Mouse (Mus musculus) forebrain, postnatal 0 days (tissue): ENCODE measurements around the gene Disp2. TPM values are rescaled to one million over a fixed set of nuclear protein-coding genes. Genes with fewer than 3 reads are reported as not detected.

Source experiments
- ATAC-seq: fragments of 200-750 bp; cut with Nextera tagmentation; 2 replicates; pipeline ENCODE4 v1.8.0; 2017; ENCODE audit warnings: mild to moderate bottlenecking, moderate library complexity
- DNase-seq: peaks from one replicate; pipeline ENCODE4 v3.0.0-alpha.2; 2015
- H3K27ac ChIP-seq: fragments of 300-500 bp; sonication (generic); 2 replicates; pipeline ENCODE4 v1.5.1; 2014; ENCODE audit warnings: low read depth, mild to moderate bottlenecking, antibody characterized with exemption, low read length, moderate library complexity, mixed read lengths
- H3K27me3 ChIP-seq: fragments of 300-500 bp; sonication (generic); 2 replicates; pipeline ENCODE4 v1.6.1; 2014; ENCODE audit warnings: mild to moderate bottlenecking, low read length, mixed read lengths; ENCODE audit not compliant: insufficient read depth
- H3K36me3 ChIP-seq: fragments of 300-500 bp; sonication (generic); 2 replicates; pipeline ENCODE4 v1.6.1; 2014; ENCODE audit warnings: mild to moderate bottlenecking, moderate library complexity; ENCODE audit not compliant: insufficient read depth
- H3K4me1 ChIP-seq: fragments of 300-500 bp; sonication (generic); 2 replicates; pipeline ENCODE4 v1.6.1; 2014; ENCODE audit warnings: antibody characterized with exemption; ENCODE audit not compliant: insufficient read depth
- H3K4me2 ChIP-seq: fragments of 300-500 bp; sonication (generic); 2 replicates; pipeline ENCODE4 v1.6.1; 2014; ENCODE audit warnings: low read depth, mild to moderate bottlenecking, moderate library complexity
- H3K4me3 ChIP-seq: fragments of 300-500 bp; sonication (generic); 2 replicates; pipeline ENCODE4 v1.5.1; 2014; ENCODE audit warnings: low read depth, low read length, mixed read lengths
- H3K9ac ChIP-seq: fragments of 300-500 bp; sonication (generic); 2 replicates; pipeline ENCODE4 v1.6.1; 2014; ENCODE audit warnings: mild to moderate bottlenecking
- H3K9me3 ChIP-seq: fragments of 300-500 bp; sonication (generic); 2 replicates; pipeline ENCODE4 v1.6.1; 2016; ENCODE audit warnings: low read length
- CTCF ChIP-seq: sonication (generic); IDR thresholded peaks from 2 replicates; pipeline ENCODE4 v1.5.1; 2016; ENCODE audit warnings: antibody characterized with exemption, control low read depth, low read depth
- WGBS: fragments of 180-500 bp; shearing (Covaris S2); extraction: QIAGEN DNeasy Blood & Tissue Kit; methylation state at CpG from one replicate; pipeline ENCODE4 v1.1.7; 2014; 5-methylcytosine and 5-hydroxymethylcytosine counted together
- polyA plus RNA-seq: library from polyadenylated mRNA; unstranded; fragments of >200 nt; fragmentation: Nextera tagmentation; extraction: Ambion mirVana; gene quantifications from 2 replicates; pipeline ENCODE4 v1.2.1, GENCODE M21; 2015
- total RNA-seq: library from RNA; depleted of rRNA; stranded (reverse); fragments of >200 nt; gene quantifications from 2 replicates; pipeline ENCODE4 v1.2.3, GENCODE M21; 2014

The Disp2 gene
- total and polyA plus RNA-seq, 2 experiments from 2014 or later = 40.4 to 91.3 TPM

DNA sequence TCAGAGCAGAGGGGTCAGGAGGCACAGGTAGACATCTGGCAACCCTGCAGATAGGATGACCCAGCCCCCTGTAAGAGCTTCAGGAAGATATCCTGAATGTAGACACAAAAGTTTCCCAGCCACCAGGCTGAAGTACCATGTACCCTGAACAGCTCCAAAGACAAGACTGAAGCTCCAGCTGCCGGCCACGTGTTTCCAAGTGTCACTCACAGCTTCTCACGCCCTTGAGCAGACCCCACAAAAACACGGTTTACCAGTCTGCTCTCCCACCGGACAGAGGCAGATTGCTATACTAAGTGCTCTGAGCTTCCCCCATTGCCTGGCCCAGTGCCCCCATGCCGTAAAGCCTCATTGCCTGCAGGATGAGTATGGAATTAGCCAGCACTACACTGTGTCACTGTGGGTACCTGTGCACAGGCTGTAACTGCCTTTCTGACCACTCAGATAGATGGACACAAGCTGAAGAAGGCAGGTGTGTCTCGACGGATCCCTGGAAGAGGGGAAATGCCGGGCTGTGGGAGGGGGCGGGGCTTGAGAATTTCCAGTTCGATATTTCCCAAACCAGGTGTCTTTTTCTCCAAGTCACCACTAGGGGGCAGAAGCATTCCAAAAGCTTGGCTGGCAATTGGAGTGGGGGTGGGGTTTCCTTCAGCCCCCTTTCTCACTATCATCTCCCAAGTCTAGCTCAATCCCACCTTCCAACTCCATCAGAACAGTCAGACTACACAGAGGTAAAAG lies 15.3 kb upstream of the Disp2 start:
- whole genome bisulfite sequencing = 20% methylated on average over 11 of the region's 11 CpGs
- peak; percentile 68 for TF ChIP-seq CTCF
- no peak overlapping the region for H3K27ac ChIP-seq
- H3K9ac ChIP-seq = no peak overlapping the region
- no peaks in the 10 kb centered on the region for H3K27me3 ChIP-seq
- H3K36me3 ChIP-seq = no peaks in the 10 kb centered on the region
- H3K9me3 ChIP-seq = no peaks in the 10 kb centered on the region
- ATAC-seq = no peak
- H3K4me2 ChIP-seq = no peak overlapping the region; the same call in 1 of the 2 replicates
- peaks cover 22% of the 10 kb centered on the region for H3K4me1 ChIP-seq
- DNase-seq = peak; percentile 74
- no peak overlapping the region for H3K4me3 ChIP-seq

- Histone ChIP-seq H3K9me3 (no peaks in the 10 kb centered on the region), H3K4me3 (no peak overlapping the region), H3K36me3 (no peaks in the 10 kb centered on the region), H3K27ac (no peak overlapping the region), H3K4me1 (peaks cover 22% of the 10 kb centered on the region), H3K9ac (no peak overlapping the region), H3K27me3 (no peaks in the 10 kb centered on the region), H3K4me2 (no peak overlapping the region)
- 85% methylated on average over 5 of the region's 5 CpGs for WGBS
- ATAC-seq = no peak
- no peak for DNase-seq
- TF ChIP-seq CTCF = no peak
Measured at GRCm38 (mm10) chr2:118764875-118765274, 14.6 kb upstream of the Disp2 start.

DNA sequence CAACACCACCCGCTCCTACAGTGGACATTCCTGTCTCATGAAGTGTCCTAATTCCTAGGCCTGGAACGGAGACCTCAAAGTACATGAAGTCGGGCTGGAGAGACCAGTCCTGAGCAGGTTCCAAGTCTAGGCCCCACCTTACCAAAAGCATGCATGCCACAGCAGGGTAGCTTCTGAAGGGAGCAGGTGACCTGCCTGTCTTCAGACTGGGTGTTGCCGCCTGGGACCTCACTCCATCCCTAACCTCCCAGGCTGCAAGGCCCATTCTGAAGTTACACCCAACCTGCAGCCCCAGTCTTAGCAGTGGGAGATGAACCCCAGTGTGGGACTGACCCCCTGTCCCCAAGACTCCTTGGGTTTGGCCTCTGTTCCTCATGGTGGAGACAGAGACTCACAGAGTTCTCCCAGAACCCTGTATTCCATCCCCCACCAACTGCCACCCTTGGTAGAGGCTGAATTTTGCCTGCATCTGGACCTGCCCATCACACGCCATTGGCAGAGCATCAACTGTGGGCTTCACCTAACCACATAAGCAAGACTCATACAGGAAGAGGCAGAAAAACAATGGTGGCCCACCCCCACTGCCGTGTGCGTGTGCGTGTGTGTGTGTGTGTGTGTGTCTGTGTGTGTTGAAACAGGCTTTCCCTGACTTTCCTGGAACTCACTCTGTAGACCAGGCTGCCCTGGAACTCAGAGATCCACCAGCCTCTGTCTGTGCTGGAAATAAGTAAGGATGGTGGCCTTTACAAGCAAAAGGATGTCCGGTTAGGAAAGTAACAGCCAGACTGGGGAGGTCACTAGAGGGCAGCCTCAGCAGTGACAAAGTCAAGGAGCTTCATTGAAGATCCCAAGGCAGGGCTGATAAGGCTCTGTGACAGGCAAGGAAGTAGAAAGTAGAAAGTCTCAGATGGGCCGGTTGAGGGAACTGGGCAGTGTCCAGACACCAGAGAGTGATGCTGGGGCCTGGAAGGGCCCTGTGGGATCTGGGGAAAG lies 13.2 kb upstream of the Disp2 start:
- Histone ChIP-seq H3K9me3 (no peaks in the 10 kb centered on the region), H3K27me3 (no peaks in the 10 kb centered on the region), H3K4me3 (no peak overlapping the region), H3K4me1 (peaks cover 16% of the 10 kb centered on the region), H3K4me2 (no peak overlapping the region), H3K9ac (no peak overlapping the region), H3K36me3 (no peaks in the 10 kb centered on the region), H3K27ac (no peak overlapping the region)
- DNase-seq (no peak), ATAC-seq (no peak)
- 78% methylated on average over 10 of the region's 10 CpGs for WGBS
- TF ChIP-seq CTCF = no peak

- no peaks in the 10 kb centered on the region for H3K9me3 ChIP-seq
- H3K4me3 ChIP-seq = no peak within 1 kb of the TSS
- no peaks in the 10 kb centered on the region for H3K4me1 ChIP-seq
- no peak within 1 kb of the TSS for H3K9ac ChIP-seq
- H3K27me3 ChIP-seq = no peaks in the 10 kb centered on the region
- H3K27ac ChIP-seq = no peak within 1 kb of the TSS
- H3K4me2 ChIP-seq = no peak within 1 kb of the TSS
- ATAC-seq (no peak), DNase-seq (no peak)
- whole genome bisulfite sequencing = 80% methylated on average over 6 of the region's 6 CpGs
- no peaks in the 10 kb centered on the region for H3K36me3 ChIP-seq
- no peak for TF ChIP-seq CTCF
Measured at GRCm38 (mm10) chr2:118772158-118772874, 7.2 kb upstream of the Disp2 start, which contains the start of gene Phgr1. Gene Phgr1, plus strand, starts transcription at chr2:118772769.

GRCm38 (mm10) chr2:118774536-118774935 lies 5.0 kb upstream of the Disp2 start:
- H3K4me3 ChIP-seq = no peak overlapping the region
- no peaks in the 10 kb centered on the region for H3K27me3 ChIP-seq
- H3K27ac ChIP-seq = no peak overlapping the region
- ATAC-seq (no peak), DNase-seq (no peak)
- H3K9ac ChIP-seq = no peak overlapping the region
- no peak for TF ChIP-seq CTCF
- H3K4me2 ChIP-seq = no peak overlapping the region
- H3K9me3 ChIP-seq = no peaks in the 10 kb centered on the region
- 89% methylated on average over 2 of the region's 2 CpGs for WGBS
- H3K4me1 ChIP-seq = no peaks in the 10 kb centered on the region
- H3K36me3 ChIP-seq = no peaks in the 10 kb centered on the region

DNA sequence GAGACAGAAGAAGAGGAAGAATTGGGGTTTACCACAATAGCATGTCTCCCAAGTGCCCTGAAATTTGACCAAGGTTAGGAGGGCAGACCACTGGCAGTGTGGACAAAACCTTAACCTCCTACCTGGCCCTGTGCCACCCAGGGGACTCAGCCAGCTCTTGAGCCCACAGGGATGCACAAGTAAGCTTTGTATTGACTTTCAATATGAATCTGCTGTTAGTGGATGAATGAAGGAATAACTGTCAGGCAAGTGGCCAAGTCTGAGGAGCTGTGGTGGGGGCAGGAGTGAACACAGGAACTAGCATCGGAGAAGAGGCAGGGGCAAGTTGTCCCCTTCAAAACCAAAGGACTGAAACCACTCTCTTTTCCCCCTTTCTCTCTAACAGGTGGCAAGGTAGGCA lies 4.1 kb upstream of the Disp2 start:
- DNase-seq (peak; percentile 44), ATAC-seq (no peak)
- Histone ChIP-seq H3K9ac (no peak overlapping the region), H3K36me3 (no peaks in the 10 kb centered on the region), H3K27ac (no peak overlapping the region), H3K4me1 (no peaks in the 10 kb centered on the region; the same call in 1 of the 2 replicates), H3K27me3 (no peaks in the 10 kb centered on the region), H3K4me2 (no peak overlapping the region), H3K4me3 (no peak overlapping the region), H3K9me3 (no peaks in the 10 kb centered on the region)
- 19% methylated on average over 1 of the region's 1 CpGs for WGBS
- TF ChIP-seq CTCF = no peak
